Comparison of ENCODE assay signal across 34 mouse cellular contexts in genomic region chr6:72315384-72315783, GRCm38 (mm10). TPM values are rescaled to one million over a fixed set of nuclear protein-coding genes. Genes with fewer than 3 reads are reported as not detected.
DNase-seq lines count a peak whose midpoint lies in the region; ATAC-seq and TF ChIP-seq lines count a peak whose summit lies in the region.
"Had no signal": no experiment of that assay in that cellular context is flagged by ENCODE, and none has a peak within 500 bp of the region (broad histone marks: within the 10 kb centered on the region; RNA-seq: fewer than 3 reads in every experiment).

No protein-coding gene starts in this region.

- peaks cover 25% of the 10 kb centered on the region for H3K4me1 ChIP-seq in heart, embryonic 11.5 days (ENCODE audit: control insufficient read depth, insufficient read depth, low read length)
- H3K4me1 ChIP-seq in intestine, postnatal 0 days (replicated peaks; ENCODE audit: control insufficient read depth, insufficient read depth, low read length) = no peaks in the 10 kb centered on the region
- no peaks in the 10 kb centered on the region for H3K4me1 ChIP-seq in intestine, embryonic 15.5 days (replicated peaks)
- peaks cover 98% of the 10 kb centered on the region for H3K4me1 ChIP-seq in megakaryocyte, embryonic 14.5 days
- H3K4me1 ChIP-seq: embryonic facial prominence, embryonic 10.5 days; embryonic facial prominence, embryonic 15.5 days; forebrain, embryonic 12.5 days; hindbrain, embryonic 13.5 days had no signal

- H3K4me3 ChIP-seq in heart, embryonic 11.5 days (ENCODE audit: low read depth, low read length) = no peak overlapping the region
- no peak overlapping the region for H3K4me3 ChIP-seq in intestine, postnatal 0 days (ENCODE audit: low read depth, low read length)
- no peak overlapping the region for H3K4me3 ChIP-seq in intestine, embryonic 15.5 days (replicated peaks)
- peak overlapping the region; percentile 25 for H3K4me3 ChIP-seq in megakaryocyte, embryonic 14.5 days (replicated peaks)
- H3K4me3 ChIP-seq: embryonic facial prominence, embryonic 10.5 days; embryonic facial prominence, embryonic 15.5 days; forebrain, embryonic 12.5 days; hindbrain, embryonic 13.5 days had no signal

- peak overlapping the region; percentile 30; the same call in 1 of the 2 replicates for H3K27ac ChIP-seq in heart, embryonic 11.5 days (ENCODE audit: low read depth, low read length)
- no peak overlapping the region for H3K27ac ChIP-seq in intestine, postnatal 0 days (ENCODE audit: low read depth, low read length)
- H3K27ac ChIP-seq in intestine, embryonic 15.5 days = no peak overlapping the region
- H3K27ac ChIP-seq: embryonic facial prominence, embryonic 10.5 days; embryonic facial prominence, embryonic 15.5 days; forebrain, embryonic 12.5 days; hindbrain, embryonic 13.5 days; liver, embryonic 14.5 days had no signal

- H3K4me2 ChIP-seq in heart, embryonic 11.5 days = no peak overlapping the region
- no peak overlapping the region for H3K4me2 ChIP-seq in intestine, postnatal 0 days (replicated peaks; ENCODE audit: low read depth)
- H3K4me2 ChIP-seq in intestine, embryonic 15.5 days (replicated peaks) = no peak overlapping the region
- H3K4me2 ChIP-seq: embryonic facial prominence, embryonic 15.5 days; forebrain, embryonic 12.5 days; hindbrain, embryonic 13.5 days; lung, embryonic 14.5 days had no signal

- H3K36me3 ChIP-seq in heart, embryonic 11.5 days (ENCODE audit: control insufficient read depth, insufficient read depth, low read length) = peaks cover 8% of the 10 kb centered on the region
- H3K36me3 ChIP-seq in intestine, postnatal 0 days (ENCODE audit: control insufficient read depth, insufficient read depth) = peaks cover 27% of the 10 kb centered on the region
- peaks cover 18% of the 10 kb centered on the region; the same call in 1 of the 2 replicates for H3K36me3 ChIP-seq in intestine, embryonic 15.5 days
- peaks cover 93% of the 10 kb centered on the region for H3K36me3 ChIP-seq in megakaryocyte, embryonic 14.5 days (replicated peaks; ENCODE audit: low read length)

- H3K9ac ChIP-seq in heart, embryonic 11.5 days (ENCODE audit: low read depth, low read length) = no peak overlapping the region
- no peak overlapping the region for H3K9ac ChIP-seq in intestine, postnatal 0 days (ENCODE audit: low read depth, low read length)
- no peak overlapping the region for H3K9ac ChIP-seq in intestine, embryonic 15.5 days
- H3K9ac ChIP-seq: embryonic facial prominence, embryonic 15.5 days; forebrain, embryonic 12.5 days; forebrain, postnatal 0 days; hindbrain, embryonic 13.5 days; liver, embryonic 14.5 days; lung, embryonic 14.5 days had no signal

- DNase-seq in heart, adult 9 months (ENCODE audit: low spot score in 2 of 2) = no peak
- no peak for DNase-seq in spleen, adult 12 weeks (ENCODE audit: low spot score)
- DNase-seq: adrenal gland, adult 8-10 months; cerebellum, adult 8-10 months; cerebellum, postnatal 25 days; forebrain, postnatal 0 days; gastrocnemius, postnatal 25 days; heart, adult 11 months; heart, postnatal 36 days; kidney, adult 11 months; kidney, postnatal 14 days; layer of hippocampus, adult 9-11 months; liver; midbrain, embryonic 14.5 days had no signal

- no peaks in the 10 kb centered on the region for H3K9me3 ChIP-seq in heart, embryonic 11.5 days (replicated peaks; ENCODE audit: control insufficient read depth, low read length)
- no peaks in the 10 kb centered on the region for H3K9me3 ChIP-seq in intestine, postnatal 0 days (ENCODE audit: control insufficient read depth)
- no peaks in the 10 kb centered on the region for H3K9me3 ChIP-seq in intestine, embryonic 15.5 days
- H3K9me3 ChIP-seq in megakaryocyte, embryonic 14.5 days = no peaks in the 10 kb centered on the region
- H3K9me3 ChIP-seq: embryonic facial prominence, embryonic 10.5 days; embryonic facial prominence, embryonic 15.5 days; forebrain, embryonic 12.5 days; hindbrain, embryonic 13.5 days had no signal

- TF ChIP-seq CTCF in intestine, postnatal 0 days (IDR thresholded peaks at IDR 0.05; ENCODE audit: low read depth) = no peak

- 72% methylated on average over 2 of the region's 2 CpGs for WGBS in heart, embryonic 11.5 days (ENCODE audit: insufficient replicate concordance)
- WGBS in intestine, postnatal 0 days = 85% methylated on average over 2 of the region's 2 CpGs
- WGBS in intestine, embryonic 15.5 days = 87% methylated on average over 2 of the region's 2 CpGs

- no peaks in the 10 kb centered on the region for H3K27me3 ChIP-seq in heart, embryonic 11.5 days (ENCODE audit: control insufficient read depth, insufficient read depth, low read length)
- H3K27me3 ChIP-seq in intestine, postnatal 0 days (replicated peaks; ENCODE audit: control insufficient read depth, insufficient read depth, low read length) = no peaks in the 10 kb centered on the region
- H3K27me3 ChIP-seq in intestine, embryonic 15.5 days (replicated peaks) = no peaks in the 10 kb centered on the region
- H3K27me3 ChIP-seq in megakaryocyte, embryonic 14.5 days (replicated peaks) = no peaks in the 10 kb centered on the region
- H3K27me3 ChIP-seq: embryonic facial prominence, embryonic 15.5 days; forebrain, embryonic 12.5 days; hindbrain, embryonic 13.5 days had no signal

- ATAC-seq in heart, embryonic 11.5 days (replicated peaks; ENCODE audit: insufficient number of reproducible peaks, low FRiP score, low TSS enrichment) = no peak
- peak; percentile 52; the same call in 1 of the 2 replicates for ATAC-seq in intestine, postnatal 0 days
- ATAC-seq in intestine, embryonic 15.5 days = no peak
- ATAC-seq in megakaryocyte, adult 5-6 weeks (ENCODE audit: poor library complexity, severe bottlenecking) = no peak
- ATAC-seq: activated CD4-positive, CD25-positive, alpha-beta regulatory T cell, adult 4 months; CD4-positive, CD25-positive, alpha-beta regulatory T cell, adult 4 months; forebrain, postnatal 0 days had no signal

RNA-seq across cellular contexts. Expression of gene Sftpb, which starts 11.0 kb away (rescaled TPM):
- polyA plus RNA-seq in heart, embryonic 11.5 days (2014; fragmentation: Nextera tagmentation; extraction: Ambion mirVana) = 0.23 TPM in 1 of 2 replicates, not detected in the other
- 0.09 and 0.35 TPM in 2 replicates for polyA plus RNA-seq in intestine, postnatal 0 days (2015; fragmentation: Nextera tagmentation; extraction: Ambion mirVana)
- not detected in 2 replicates for polyA plus RNA-seq in intestine, embryonic 15.5 days (2015; fragmentation: Nextera tagmentation; extraction: Ambion mirVana)
- polyA plus RNA-seq in megakaryocyte, embryonic 14.5 days (2012; ENCODE audit: insufficient read depth, low replicate concordance) = 2.7 and 3.5 TPM in 2 replicates
- total RNA-seq in megakaryocyte, adult 5-6 weeks (2015) = 0.60 TPM in 1 of 2 replicates, not detected in the other
- not detected in 2 replicates for total RNA-seq in megakaryocyte, adult 5-6 weeks (2017)
- total RNA-seq: adrenal gland, adult 8-10 months; adrenal gland, postnatal 4 days; forebrain, postnatal 0 days; gastrocnemius, postnatal 25 days; heart, postnatal 36 days; left cerebral cortex, postnatal 10 days; monocyte, adult 5-6 weeks had no signal
- polyA plus RNA-seq: activated CD4-positive, CD25-positive, alpha-beta regulatory T cell, adult 4 months; CD4-positive, CD25-positive, alpha-beta regulatory T cell, adult 4 months; embryonic facial prominence, embryonic 10.5 days; embryonic facial prominence, embryonic 15.5 days; forebrain, embryonic 12.5 days; kidney, embryonic 14.5 days; limb, embryonic 11.5 days; liver, embryonic 14.5 days; midbrain, embryonic 14.5 days; neural tube, embryonic 14.5 days; stomach, embryonic 14.5 days had no signal

RNA-seq across cellular contexts. Expression of gene Usp39, which starts 29.6 kb away (rescaled TPM):
- 51.4 and 54.5 TPM in 2 replicates for polyA plus RNA-seq in heart, embryonic 11.5 days (2014; fragmentation: Nextera tagmentation; extraction: Ambion mirVana)
- 16.0 and 17.1 TPM in 2 replicates for polyA plus RNA-seq in intestine, postnatal 0 days (2015; fragmentation: Nextera tagmentation; extraction: Ambion mirVana)
- 38.2 and 42.6 TPM in 2 replicates for polyA plus RNA-seq in intestine, embryonic 15.5 days (2015; fragmentation: Nextera tagmentation; extraction: Ambion mirVana)
- polyA plus RNA-seq in megakaryocyte, embryonic 14.5 days (2012; ENCODE audit: insufficient read depth, low replicate concordance) = 6.4 and 27.8 TPM in 2 replicates
- 36.8 and 42.1 TPM in 2 replicates for total RNA-seq in megakaryocyte, adult 5-6 weeks (2015)
- 71.7 and 77.1 TPM in 2 replicates for total RNA-seq in megakaryocyte, adult 5-6 weeks (2017)

RNA-seq across cellular contexts. Expression of gene 0610030E20Rik, which starts 31.7 kb away (rescaled TPM):
- polyA plus RNA-seq in heart, embryonic 11.5 days (2014; fragmentation: Nextera tagmentation; extraction: Ambion mirVana) = 12.9 and 17.4 TPM in 2 replicates
- 16.0 and 20.0 TPM in 2 replicates for polyA plus RNA-seq in intestine, postnatal 0 days (2015; fragmentation: Nextera tagmentation; extraction: Ambion mirVana)
- 25.9 and 26.1 TPM in 2 replicates for polyA plus RNA-seq in intestine, embryonic 15.5 days (2015; fragmentation: Nextera tagmentation; extraction: Ambion mirVana)
- polyA plus RNA-seq in megakaryocyte, embryonic 14.5 days (2012; ENCODE audit: insufficient read depth, low replicate concordance) = 3.9 and 10.7 TPM in 2 replicates
- 34.0 and 40.5 TPM in 2 replicates for total RNA-seq in megakaryocyte, adult 5-6 weeks (2015)
- 26.7 and 30.7 TPM in 2 replicates for total RNA-seq in megakaryocyte, adult 5-6 weeks (2017)

RNA-seq across cellular contexts. Expression of gene Tmem150a, which starts 39.9 kb away (rescaled TPM):
- polyA plus RNA-seq in heart, embryonic 11.5 days (2014; fragmentation: Nextera tagmentation; extraction: Ambion mirVana) = 14.8 and 15.1 TPM in 2 replicates
- 12.4 and 14.2 TPM in 2 replicates for polyA plus RNA-seq in intestine, postnatal 0 days (2015; fragmentation: Nextera tagmentation; extraction: Ambion mirVana)
- 11.3 and 14.4 TPM in 2 replicates for polyA plus RNA-seq in intestine, embryonic 15.5 days (2015; fragmentation: Nextera tagmentation; extraction: Ambion mirVana)
- polyA plus RNA-seq in megakaryocyte, embryonic 14.5 days (2012; ENCODE audit: insufficient read depth, low replicate concordance) = 48.1 and 129 TPM in 2 replicates
- total RNA-seq in megakaryocyte, adult 5-6 weeks (2015) = 0.20 and 2.3 TPM in 2 replicates
- total RNA-seq in megakaryocyte, adult 5-6 weeks (2017) = 0.26 and 0.45 TPM in 2 replicates
- total RNA-seq: monocyte, adult 5-6 weeks had no signal

RNA-seq across cellular contexts. Expression of gene Rnf181, which starts 51.4 kb away (rescaled TPM):
- polyA plus RNA-seq in heart, embryonic 11.5 days (2014; fragmentation: Nextera tagmentation; extraction: Ambion mirVana) = 95.4 and 107 TPM in 2 replicates
- polyA plus RNA-seq in intestine, postnatal 0 days (2015; fragmentation: Nextera tagmentation; extraction: Ambion mirVana) = 122 and 132 TPM in 2 replicates
- 122 and 133 TPM in 2 replicates for polyA plus RNA-seq in intestine, embryonic 15.5 days (2015; fragmentation: Nextera tagmentation; extraction: Ambion mirVana)
- polyA plus RNA-seq in megakaryocyte, embryonic 14.5 days (2012; ENCODE audit: insufficient read depth, low replicate concordance) = 64.6 and 113 TPM in 2 replicates
- 69.3 and 70.0 TPM in 2 replicates for total RNA-seq in megakaryocyte, adult 5-6 weeks (2015)
- 49.5 and 52.1 TPM in 2 replicates for total RNA-seq in megakaryocyte, adult 5-6 weeks (2017)
